Mouse (Mus musculus): ENCODE measurements around the gene Zfp960.
A peak's percentile ranks its signal among the peaks of the same experiment; 100 is the strongest.
"Not testable (repeated sequence)": the region's sequence is repeated elsewhere in the genome, so short reads cannot be mapped to it uniquely, and the experiment has no call there.

Gene Zfp960

DNA sequence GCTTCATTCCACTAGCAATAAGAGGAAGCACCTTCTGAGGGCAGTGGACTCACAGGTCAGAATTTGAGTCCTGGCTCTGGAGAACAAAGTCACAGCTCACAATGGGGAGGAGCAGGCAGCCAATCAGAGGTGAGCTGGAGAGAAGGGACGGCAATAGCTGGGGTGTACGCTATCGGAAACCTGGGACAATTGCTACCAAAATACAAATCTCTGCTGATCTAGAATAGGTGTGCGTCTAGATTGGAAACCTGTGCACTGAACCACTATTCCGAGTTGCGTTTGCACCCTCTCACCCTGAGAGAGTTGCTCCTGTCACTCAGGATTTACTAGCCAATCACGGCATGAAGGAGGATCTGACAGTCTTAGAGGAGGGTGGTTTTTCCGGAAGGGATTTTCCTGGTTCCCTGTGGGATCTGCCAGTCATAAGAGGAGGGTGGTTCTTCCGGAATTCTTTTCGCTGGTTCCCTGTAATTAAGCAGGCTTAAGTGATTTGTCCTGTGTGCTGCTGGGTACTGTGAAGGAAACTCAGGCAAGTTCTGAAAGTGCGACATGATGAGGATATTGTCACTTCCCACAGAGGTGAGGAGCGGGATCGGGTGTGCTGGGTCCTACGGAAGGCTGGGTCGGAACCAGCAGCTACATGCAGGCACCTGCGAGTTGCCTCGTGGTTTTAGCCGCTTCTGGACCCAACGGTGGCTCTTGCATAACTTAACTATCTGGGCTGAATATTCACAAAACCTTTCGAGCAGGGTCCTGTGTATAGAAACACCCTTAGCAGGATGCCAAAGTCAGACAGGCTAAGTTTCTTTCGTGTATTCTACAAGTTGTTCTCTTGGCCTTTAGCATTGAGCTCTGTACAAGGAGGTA, at the start of gene Zfp960:
Gene Zfp960, plus strand, starts transcription at position 486 of the 867 bp plus-strand sequence.
- peak; percentile 26 for DNase-seq (ENCODE audit: low read depth)

DNA sequence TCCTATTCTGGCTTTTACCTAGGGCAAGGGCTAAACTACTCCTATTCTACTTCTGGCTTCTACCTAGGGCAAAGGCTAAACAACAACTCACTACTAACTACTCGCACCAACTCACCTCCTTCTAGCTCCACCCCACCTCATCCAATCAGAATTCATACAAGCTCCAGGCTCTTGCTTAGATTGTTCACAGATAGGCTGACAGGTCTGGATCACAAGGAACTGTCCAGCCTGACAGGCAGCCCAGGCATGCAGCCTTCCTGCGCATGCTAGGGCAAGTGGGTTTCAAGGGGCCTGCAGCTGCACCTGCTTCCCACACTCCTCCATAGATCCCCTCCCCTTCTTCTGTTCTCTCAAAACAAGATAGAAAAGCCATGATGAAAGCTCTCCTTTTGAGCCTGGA, 45.8 kb upstream of the Zfp960 start:
- not testable (repeated sequence) for DNase-seq (ENCODE audit: low read depth)

DNA sequence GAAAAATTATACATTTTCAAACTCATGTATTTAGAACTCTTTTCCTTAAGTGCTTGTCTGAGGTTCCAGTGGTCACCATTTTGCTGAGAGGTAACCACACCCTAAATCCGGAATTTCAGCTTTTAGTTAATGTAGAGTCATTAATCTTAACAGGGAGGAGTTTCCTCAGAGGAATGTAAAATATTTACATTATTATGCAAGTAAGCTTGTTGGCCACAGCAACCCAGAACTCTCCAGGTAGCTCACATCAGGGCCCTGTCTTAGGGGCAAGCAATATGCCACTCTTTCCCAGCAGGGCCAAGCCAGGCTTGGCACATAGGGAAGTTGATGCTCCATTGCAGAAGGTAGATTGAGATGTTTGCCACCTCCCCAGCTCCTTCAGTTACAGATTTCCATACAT, 4.3 kb upstream of the Zfp960 start:
- not testable (repeated sequence) for DNase-seq (ENCODE audit: low read depth)

DNA sequence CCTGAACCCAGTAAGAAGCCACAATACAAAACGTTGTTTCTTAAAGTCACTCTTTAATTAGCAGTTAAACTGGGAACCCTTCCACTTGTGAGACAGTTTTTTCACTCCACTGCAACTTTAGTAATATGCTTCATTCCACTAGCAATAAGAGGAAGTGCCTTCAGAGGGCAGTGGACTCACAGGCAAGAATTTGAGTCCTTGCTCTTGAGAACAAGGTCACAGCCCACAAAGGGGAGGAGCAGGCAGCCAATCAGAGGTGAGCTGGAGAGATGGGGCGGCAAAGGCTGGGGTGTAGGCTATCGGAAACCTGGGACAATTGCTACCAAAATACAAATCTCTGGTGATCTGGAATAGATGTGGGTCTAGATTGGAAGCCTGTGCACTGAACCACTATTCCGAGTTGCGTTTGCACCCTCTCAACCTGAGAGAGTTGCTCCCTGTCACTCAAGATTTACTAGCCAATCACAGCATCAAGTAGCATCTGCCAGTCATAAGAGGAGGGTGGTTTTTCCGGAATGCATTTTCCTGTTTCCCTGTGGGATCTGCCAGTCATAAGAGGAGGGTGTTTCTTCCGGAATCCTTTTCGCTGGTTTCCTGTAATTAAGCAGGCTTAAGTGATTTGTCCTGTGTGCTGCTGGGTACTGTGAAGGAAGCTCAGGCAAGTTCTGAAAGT, 57.1 kb downstream of the Zfp960 start, which contains the start of gene Zfp97:
Gene Zfp97, plus strand, starts transcription at position 586 of the 673 bp plus-strand sequence.
- not testable (repeated sequence) for DNase-seq (ENCODE audit: low read depth)
